8 mouse cellular contexts compared by ENCODE assay signal in genomic region chr3:138442203-138442602, GRCm38 (mm10). TPM values are rescaled to one million over a fixed set of nuclear protein-coding genes. Genes with fewer than 3 reads are reported as not detected.
A peak's percentile ranks its signal among the peaks of the same experiment; 100 is the strongest.
DNase-seq lines count a peak whose midpoint lies in the region; ATAC-seq and TF ChIP-seq lines count a peak whose summit lies in the region.

No protein-coding gene starts in this region.

- peak; percentile 0 for ATAC-seq in kidney, embryonic 15.5 days (replicated peaks; ENCODE audit: low FRiP score)
- ATAC-seq in common myeloid progenitor, adult 5-6 weeks (replicated peaks; ENCODE audit: low read depth, poor library complexity, severe bottlenecking): peak; percentile 16; the same call in 1 of the 2 replicates
- ATAC-seq in intestine, embryonic 14.5 days (replicated peaks; ENCODE audit: low FRiP score, low TSS enrichment, low read depth): no peak
- no peak for ATAC-seq in midbrain, postnatal 0 days (ENCODE audit: low FRiP score)

- peaks cover 9% of the 10 kb centered on the region for H3K4me1 ChIP-seq in kidney, embryonic 15.5 days
- H3K4me1 ChIP-seq in intestine, embryonic 14.5 days (replicated peaks; ENCODE audit: control insufficient read depth, insufficient read depth, low read length): peaks cover 9% of the 10 kb centered on the region
- H3K4me1 ChIP-seq in midbrain, postnatal 0 days (ENCODE audit: insufficient read depth, low read length): peaks cover 6% of the 10 kb centered on the region; the same call in 1 of the 2 replicates

- H3K9ac ChIP-seq in kidney, embryonic 15.5 days: peak overlapping the region; percentile 80
- H3K9ac ChIP-seq in intestine, embryonic 14.5 days (ENCODE audit: low read length): peak overlapping the region; percentile 47
- H3K9ac ChIP-seq in midbrain, postnatal 0 days (replicated peaks; ENCODE audit: low read length, poor library complexity, severe bottlenecking): peak overlapping the region; percentile 73

- peaks cover 23% of the 10 kb centered on the region for H3K36me3 ChIP-seq in kidney, embryonic 15.5 days
- H3K36me3 ChIP-seq in intestine, embryonic 14.5 days (ENCODE audit: control insufficient read depth, insufficient read depth, low read length): peaks cover 22% of the 10 kb centered on the region
- H3K36me3 ChIP-seq in midbrain, postnatal 0 days (ENCODE audit: insufficient read depth, low read length): peaks cover 14% of the 10 kb centered on the region; the same call in 1 of the 2 replicates

- TF ChIP-seq CTCF in midbrain, postnatal 0 days (IDR thresholded peaks at IDR 0.05): peak; percentile 42

- no peaks in the 10 kb centered on the region for H3K9me3 ChIP-seq in kidney, embryonic 15.5 days (replicated peaks)
- no peaks in the 10 kb centered on the region for H3K9me3 ChIP-seq in intestine, embryonic 14.5 days (ENCODE audit: control insufficient read depth, low read length)
- no peaks in the 10 kb centered on the region for H3K9me3 ChIP-seq in midbrain, postnatal 0 days (ENCODE audit: low read length)

- DNase-seq in kidney, postnatal 10 days: no peak
- DNase-seq in intestine, embryonic 14.5 days (ENCODE audit: low spot score): no peak
- DNase-seq in midbrain, postnatal 0 days (ENCODE audit: low spot score): no peak
- DNase-seq in spleen, postnatal 10 days (ENCODE audit: low spot score in 2 of 2): no peak
- DNase-seq in kidney, postnatal 4 days: no peak
- no peak for DNase-seq in retina, postnatal 1 day

- peak overlapping the region; percentile 81 for H3K4me3 ChIP-seq in kidney, embryonic 15.5 days (replicated peaks)
- H3K4me3 ChIP-seq in intestine, embryonic 14.5 days (ENCODE audit: low read depth, low read length): peak overlapping the region; percentile 78
- H3K4me3 ChIP-seq in midbrain, postnatal 0 days (ENCODE audit: low read depth, low read length): peak overlapping the region; percentile 70

- under 1% methylated on average over 9 of the region's 9 CpGs for WGBS in kidney, embryonic 15.5 days
- WGBS in intestine, embryonic 14.5 days: 2% methylated on average over 9 of the region's 9 CpGs
- WGBS in midbrain, postnatal 0 days: 2% methylated on average over 9 of the region's 9 CpGs

- no peaks in the 10 kb centered on the region for H3K27me3 ChIP-seq in kidney, embryonic 15.5 days
- H3K27me3 ChIP-seq in intestine, embryonic 14.5 days (replicated peaks; ENCODE audit: control insufficient read depth, insufficient read depth, low read length): no peaks in the 10 kb centered on the region
- no peaks in the 10 kb centered on the region for H3K27me3 ChIP-seq in midbrain, postnatal 0 days (ENCODE audit: insufficient read depth, low read length)

- peak overlapping the region; percentile 90 for H3K4me2 ChIP-seq in kidney, embryonic 15.5 days
- peak overlapping the region; percentile 54 for H3K4me2 ChIP-seq in intestine, embryonic 14.5 days (ENCODE audit: low read length)
- peak overlapping the region; percentile 82 for H3K4me2 ChIP-seq in midbrain, postnatal 0 days (ENCODE audit: low read depth, low read length, poor library complexity, severe bottlenecking)

- peak overlapping the region; percentile 87 for H3K27ac ChIP-seq in kidney, embryonic 15.5 days
- H3K27ac ChIP-seq in intestine, embryonic 14.5 days (ENCODE audit: low read depth): peak overlapping the region; percentile 67
- peak overlapping the region; percentile 72 for H3K27ac ChIP-seq in midbrain, postnatal 0 days (ENCODE audit: low read depth, low read length)

RNA-seq across cellular contexts. Expression of gene Adh5, which starts 0.7 kb away (rescaled TPM):
- 236 and 242 TPM in 2 replicates for polyA plus RNA-seq in kidney, embryonic 15.5 days (2015; fragmentation: Nextera tagmentation; extraction: Ambion mirVana)
- total RNA-seq in common myeloid progenitor, adult 5-6 weeks (2017): 139 and 141 TPM in 2 replicates
- 207 and 228 TPM in 2 replicates for polyA plus RNA-seq in intestine, embryonic 14.5 days (2014; fragmentation: Nextera tagmentation; extraction: Ambion mirVana)
- total RNA-seq in midbrain, postnatal 0 days (2014; rRNA removed): 93.2 and 96.8 TPM in 2 replicates
- 163 and 176 TPM in 2 replicates for polyA plus RNA-seq in midbrain, postnatal 0 days (2015; fragmentation: Nextera tagmentation; extraction: Ambion mirVana)

RNA-seq across cellular contexts. Expression of gene Adh4, which starts 26.9 kb away (rescaled TPM):
- polyA plus RNA-seq in kidney, embryonic 15.5 days (2015; fragmentation: Nextera tagmentation; extraction: Ambion mirVana): 0.23 TPM in 1 of 2 replicates, not detected in the other
- not detected in 2 replicates for total RNA-seq in common myeloid progenitor, adult 5-6 weeks (2017)
- not detected in 2 replicates for polyA plus RNA-seq in intestine, embryonic 14.5 days (2014; fragmentation: Nextera tagmentation; extraction: Ambion mirVana)
- not detected in 2 replicates for total RNA-seq in midbrain, postnatal 0 days (2014; rRNA removed)
- polyA plus RNA-seq in midbrain, postnatal 0 days (2015; fragmentation: Nextera tagmentation; extraction: Ambion mirVana): not detected in 2 replicates

RNA-seq across cellular contexts. Expression of gene Metap1, which starts 47.1 kb away (rescaled TPM):
- 46.1 and 47.3 TPM in 2 replicates for polyA plus RNA-seq in kidney, embryonic 15.5 days (2015; fragmentation: Nextera tagmentation; extraction: Ambion mirVana)
- total RNA-seq in common myeloid progenitor, adult 5-6 weeks (2017): 48.5 and 61.1 TPM in 2 replicates
- polyA plus RNA-seq in intestine, embryonic 14.5 days (2014; fragmentation: Nextera tagmentation; extraction: Ambion mirVana): 63.5 and 63.8 TPM in 2 replicates
- 50.7 and 60.4 TPM in 2 replicates for total RNA-seq in midbrain, postnatal 0 days (2014; rRNA removed)
- 49.8 and 51.0 TPM in 2 replicates for polyA plus RNA-seq in midbrain, postnatal 0 days (2015; fragmentation: Nextera tagmentation; extraction: Ambion mirVana)

Comparison
In these comparisons a context has a peak if more than half of its experiments do, and no peak if none do; other contexts are left out.
1. ATAC-seq: peak in kidney, embryonic 15.5 days (single experiment) and common myeloid progenitor, adult 5-6 weeks (single experiment); none in intestine, embryonic 14.5 days (single experiment) and midbrain, postnatal 0 days (single experiment).
2. Peak in every context shown above with its lines, with median percentiles within 50 percentile points of each other: H3K27ac ChIP-seq, H3K4me2 ChIP-seq, H3K4me3 ChIP-seq and H3K9ac ChIP-seq.